Mouse (Mus musculus): ENCODE measurements around the gene Atm. TPM values are rescaled to one million over a fixed set of nuclear protein-coding genes. Genes with fewer than 3 reads are reported as not detected.

Atm gene
- polyA plus RNA-seq, 1 experiment from 2014 or later = 11.7 TPM

- no peak overlapping the region for H3K4me2 ChIP-seq
- DNase-seq (ENCODE audit: low spot score) (no peak), ATAC-seq (replicated peaks; ENCODE audit: low FRiP score) (no peak)
- no peak overlapping the region for H3K4me3 ChIP-seq (ENCODE audit: low read depth, low read length)
- no peak overlapping the region for H3K9ac ChIP-seq (ENCODE audit: low read depth, low read length)
- no peak overlapping the region for H3K27ac ChIP-seq (ENCODE audit: low read depth, low read length)
- no peaks in the 10 kb centered on the region for H3K9me3 ChIP-seq (ENCODE audit: control insufficient read depth, low read length)
- H3K36me3 ChIP-seq (ENCODE audit: control insufficient read depth, insufficient read depth, low read length) = no peaks in the 10 kb centered on the region; the same call in 1 of the 2 replicates
- no peaks in the 10 kb centered on the region for H3K4me1 ChIP-seq (replicated peaks; ENCODE audit: control insufficient read depth, insufficient read depth, low read length)
- no peaks in the 10 kb centered on the region for H3K27me3 ChIP-seq (replicated peaks; ENCODE audit: control insufficient read depth, insufficient read depth, low read length)
- 89% methylated on average over 9 of the region's 9 CpGs for WGBS
Measured at GRCm38 (mm10) chr9:53517373-53518009, 19.0 kb downstream of the Atm start.

- no peaks in the 10 kb centered on the region for H3K4me1 ChIP-seq (replicated peaks; ENCODE audit: control insufficient read depth, insufficient read depth, low read length)
Measured at GRCm38 (mm10) chr9:53514091-53514490, 22.4 kb downstream of the Atm start.

DNA sequence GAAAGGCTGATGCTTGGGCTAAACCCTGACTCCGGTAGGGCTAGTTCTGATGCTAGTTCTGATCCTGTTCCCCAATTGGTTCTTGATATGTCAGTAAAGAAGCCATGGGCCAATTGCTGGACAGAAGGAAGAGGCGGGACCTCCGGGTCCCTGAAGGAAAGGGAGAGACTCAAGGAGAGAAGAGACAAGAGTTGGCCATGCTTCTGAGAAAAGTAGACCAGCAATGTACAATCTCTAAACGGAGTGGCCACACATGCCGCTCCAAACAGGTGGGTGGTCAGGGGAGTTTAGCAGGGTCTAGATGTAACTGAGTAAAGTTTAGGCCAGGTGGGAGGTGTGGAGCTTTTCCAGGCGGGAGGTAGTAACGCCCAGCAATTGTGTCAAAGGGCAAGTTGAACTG, 28.5 kb downstream of the Atm start:
- ATAC-seq (replicated peaks; ENCODE audit: low FRiP score) = no peak
- 83% methylated on average over 7 of the region's 7 CpGs for WGBS
- Histone ChIP-seq H3K9ac (ENCODE audit: low read depth, low read length) (no peak overlapping the region), H3K27me3 (replicated peaks; ENCODE audit: control insufficient read depth, insufficient read depth, low read length) (no peaks in the 10 kb centered on the region), H3K27ac (ENCODE audit: low read depth, low read length) (no peak overlapping the region), H3K4me2 (no peak overlapping the region), H3K9me3 (ENCODE audit: control insufficient read depth, low read length) (no peaks in the 10 kb centered on the region), H3K4me1 (replicated peaks; ENCODE audit: control insufficient read depth, insufficient read depth, low read length) (no peaks in the 10 kb centered on the region), H3K4me3 (ENCODE audit: low read depth, low read length) (no peak overlapping the region), H3K36me3 (ENCODE audit: control insufficient read depth, insufficient read depth, low read length) (peaks cover 10% of the 10 kb centered on the region; the same call in 1 of the 2 replicates)
- DNase-seq (ENCODE audit: low spot score) = no peak

More at GRCm38 (mm10) chr9:53514091-53514490, 22.4 kb downstream of the Atm start:
- no peaks in the 10 kb centered on the region for H3K27me3 ChIP-seq (replicated peaks; ENCODE audit: control insufficient read depth, insufficient read depth, low read length)
- H3K9me3 ChIP-seq (ENCODE audit: control insufficient read depth, low read length) = no peaks in the 10 kb centered on the region
- H3K4me3 ChIP-seq (ENCODE audit: low read depth, low read length) = no peak overlapping the region
- peaks cover 4% of the 10 kb centered on the region; the same call in 1 of the 2 replicates for H3K36me3 ChIP-seq (ENCODE audit: control insufficient read depth, insufficient read depth, low read length)
- H3K9ac ChIP-seq (ENCODE audit: low read depth, low read length) = no peak overlapping the region
- H3K27ac ChIP-seq (ENCODE audit: low read depth, low read length) = no peak overlapping the region
- ATAC-seq (replicated peaks; ENCODE audit: low FRiP score) (no peak), DNase-seq (ENCODE audit: low spot score) (no peak)
- H3K4me2 ChIP-seq = no peak overlapping the region

DNA sequence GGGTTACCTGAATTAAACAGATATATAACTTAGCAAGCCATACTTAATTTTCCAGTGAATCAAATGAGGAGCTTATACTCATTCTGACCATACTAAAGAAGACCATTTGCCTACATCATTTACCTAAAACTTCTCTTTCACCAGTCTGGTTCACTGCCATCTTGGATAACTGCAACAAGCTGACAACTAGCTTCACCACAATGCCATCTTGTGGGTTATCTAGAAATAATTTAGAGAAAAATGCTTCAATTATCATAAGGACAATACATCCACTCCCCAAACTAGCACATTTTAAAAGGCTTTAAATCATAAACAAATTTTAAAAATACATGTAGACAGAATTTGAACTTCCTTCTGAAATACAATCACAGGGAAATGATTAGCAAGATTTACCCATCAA, 50.7 kb downstream of the Atm start:
- DNase-seq (ENCODE audit: low spot score) = no peak
- no peak overlapping the region for H3K4me2 ChIP-seq
- no peaks in the 10 kb centered on the region for H3K27me3 ChIP-seq (replicated peaks; ENCODE audit: control insufficient read depth, insufficient read depth, low read length)
- no peaks in the 10 kb centered on the region for H3K9me3 ChIP-seq (ENCODE audit: control insufficient read depth, low read length)
- no peak overlapping the region for H3K4me3 ChIP-seq (ENCODE audit: low read depth, low read length)
- no peaks in the 10 kb centered on the region for H3K4me1 ChIP-seq (replicated peaks; ENCODE audit: control insufficient read depth, insufficient read depth, low read length)
- H3K27ac ChIP-seq (ENCODE audit: low read depth, low read length) = no peak overlapping the region
- H3K36me3 ChIP-seq (ENCODE audit: control insufficient read depth, insufficient read depth, low read length) = no peaks in the 10 kb centered on the region; the same call in 1 of the 2 replicates
- no peak overlapping the region for H3K9ac ChIP-seq (ENCODE audit: low read depth, low read length)
- no peak for ATAC-seq (replicated peaks; ENCODE audit: low FRiP score)

DNA sequence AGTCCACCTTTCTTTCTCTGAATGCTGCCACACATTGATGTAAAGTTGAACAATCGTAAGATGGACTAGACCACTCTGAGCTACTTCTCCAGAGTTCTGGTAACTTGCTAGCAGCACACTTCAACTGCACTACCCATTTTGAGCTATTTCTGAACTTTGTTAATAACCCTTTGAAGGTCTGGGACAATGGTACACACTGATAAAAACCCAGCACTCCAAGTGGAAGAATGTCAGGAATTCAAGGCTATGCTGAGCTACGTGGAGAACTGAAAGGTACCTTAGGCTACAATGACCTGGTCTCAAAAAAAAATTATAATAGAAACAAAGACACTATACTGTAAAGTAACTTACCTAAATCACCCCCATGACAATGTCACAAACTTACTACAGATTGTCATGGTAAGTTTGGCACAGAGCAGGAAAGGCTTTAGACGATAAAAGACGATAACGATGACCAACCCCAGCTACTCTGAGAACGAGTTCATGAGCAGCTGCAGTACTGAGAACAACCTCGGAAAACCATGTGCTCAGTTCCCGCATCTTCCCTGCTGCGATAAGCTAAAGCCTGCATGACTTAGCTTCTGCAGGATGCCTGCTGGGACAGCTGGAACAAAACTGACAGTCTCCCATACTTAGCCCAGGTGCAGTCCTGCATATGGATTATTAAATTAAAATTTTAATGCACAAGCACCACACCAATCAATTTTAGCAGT, 63.6 kb downstream of the Atm start:
- Histone ChIP-seq H3K4me3 (ENCODE audit: low read depth, low read length) (no peak overlapping the region), H3K36me3 (ENCODE audit: control insufficient read depth, insufficient read depth, low read length) (no peaks in the 10 kb centered on the region), H3K9ac (ENCODE audit: low read depth, low read length) (no peak overlapping the region), H3K9me3 (ENCODE audit: control insufficient read depth, low read length) (no peaks in the 10 kb centered on the region), H3K27ac (ENCODE audit: low read depth, low read length) (no peak overlapping the region), H3K4me1 (replicated peaks; ENCODE audit: control insufficient read depth, insufficient read depth, low read length) (no peaks in the 10 kb centered on the region), H3K27me3 (replicated peaks; ENCODE audit: control insufficient read depth, insufficient read depth, low read length) (no peaks in the 10 kb centered on the region), H3K4me2 (no peak overlapping the region)
- DNase-seq (ENCODE audit: low spot score) = no peak
- ATAC-seq (replicated peaks; ENCODE audit: low FRiP score) = no peak
- 83% methylated on average over 9 of the region's 9 CpGs for WGBS

DNA sequence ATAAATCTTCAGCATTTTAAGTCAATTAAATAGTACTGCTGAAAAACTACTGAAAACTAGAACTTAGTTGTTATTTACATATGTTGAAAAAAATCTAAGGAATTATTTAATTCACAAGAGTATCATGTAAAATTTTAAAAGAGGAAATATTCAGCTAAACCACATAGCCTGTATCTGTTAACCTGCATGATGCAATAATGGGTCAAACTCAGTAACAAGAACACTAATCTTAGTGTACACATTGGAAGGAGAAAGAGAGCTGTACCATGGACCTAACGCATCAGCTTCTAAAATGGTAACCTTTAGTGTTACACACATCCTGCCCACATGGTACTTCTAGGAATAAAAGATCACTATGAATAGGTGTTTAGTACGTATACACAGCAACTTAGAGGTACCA, 84.5 kb downstream of the Atm start:
- WGBS = 93% methylated on average over 2 of the region's 2 CpGs
- H3K4me2 ChIP-seq = no peak overlapping the region
- no peak overlapping the region for H3K27ac ChIP-seq (ENCODE audit: low read depth, low read length)
- H3K9ac ChIP-seq (ENCODE audit: low read depth, low read length) = no peak overlapping the region
- no peaks in the 10 kb centered on the region for H3K27me3 ChIP-seq (replicated peaks; ENCODE audit: control insufficient read depth, insufficient read depth, low read length)
- no peaks in the 10 kb centered on the region for H3K9me3 ChIP-seq (ENCODE audit: control insufficient read depth, low read length)
- ATAC-seq (replicated peaks; ENCODE audit: low FRiP score) = no peak
- no peak for DNase-seq (ENCODE audit: low spot score)
- H3K4me1 ChIP-seq (replicated peaks; ENCODE audit: control insufficient read depth, insufficient read depth, low read length) = no peaks in the 10 kb centered on the region
- H3K36me3 ChIP-seq (ENCODE audit: control insufficient read depth, insufficient read depth, low read length) = peaks cover 2% of the 10 kb centered on the region; the same call in 1 of the 2 replicates
- H3K4me3 ChIP-seq (ENCODE audit: low read depth, low read length) = no peak overlapping the region

GRCm38 (mm10) chr9:53450609-53451008, 85.9 kb downstream of the Atm start:
- Histone ChIP-seq H3K4me2 (no peak overlapping the region), H3K9me3 (ENCODE audit: control insufficient read depth, low read length) (no peaks in the 10 kb centered on the region), H3K9ac (ENCODE audit: low read depth, low read length) (no peak overlapping the region), H3K27ac (ENCODE audit: low read depth, low read length) (no peak overlapping the region), H3K4me1 (replicated peaks; ENCODE audit: control insufficient read depth, insufficient read depth, low read length) (no peaks in the 10 kb centered on the region), H3K4me3 (ENCODE audit: low read depth, low read length) (no peak overlapping the region), H3K36me3 (ENCODE audit: control insufficient read depth, insufficient read depth, low read length) (peaks cover 5% of the 10 kb centered on the region; the same call in 1 of the 2 replicates), H3K27me3 (replicated peaks; ENCODE audit: control insufficient read depth, insufficient read depth, low read length) (no peaks in the 10 kb centered on the region)
- no peak for ATAC-seq (replicated peaks; ENCODE audit: low FRiP score)
- no peak for DNase-seq (ENCODE audit: low spot score)
- WGBS = 81% methylated on average over 1 of the region's 1 CpGs

- no peak for ATAC-seq (replicated peaks; ENCODE audit: low FRiP score)
- H3K4me1 ChIP-seq (replicated peaks; ENCODE audit: control insufficient read depth, insufficient read depth, low read length) = no peaks in the 10 kb centered on the region
- 82% methylated on average over 14 of the region's 14 CpGs for WGBS
Measured at GRCm38 (mm10) chr9:53435830-53436570, 100.5 kb downstream of the Atm start.

More at GRCm38 (mm10) chr9:53435830-53436570, 100.5 kb downstream of the Atm start:
- Histone ChIP-seq H3K27me3 (replicated peaks; ENCODE audit: control insufficient read depth, insufficient read depth, low read length) (no peaks in the 10 kb centered on the region), H3K9me3 (ENCODE audit: control insufficient read depth, low read length) (no peaks in the 10 kb centered on the region), H3K27ac (ENCODE audit: low read depth, low read length) (no peak overlapping the region), H3K9ac (ENCODE audit: low read depth, low read length) (no peak overlapping the region), H3K4me3 (ENCODE audit: low read depth, low read length) (no peak overlapping the region), H3K4me2 (no peak overlapping the region), H3K36me3 (ENCODE audit: control insufficient read depth, insufficient read depth, low read length) (peaks cover 3% of the 10 kb centered on the region; the same call in 1 of the 2 replicates)
- no peak for DNase-seq (ENCODE audit: low spot score)
